Mouse (Mus musculus): ENCODE data around the gene Mtfmt.

- no peak for TF ChIP-seq POLR2A (IDR thresholded peaks at IDR 0.05; ENCODE audit: low read depth, low read length)
- TF ChIP-seq CTCF (IDR thresholded peaks at IDR 0.05; ENCODE audit: extremely low read depth, insufficient read length, insufficient replicate concordance, low read depth, low read length) = no peak
These were observed 9.1 kb downstream of the Mtfmt start for GRCm38 (mm10) chr9:65444692-65445091.

Measured in small intestine, adult 2 months (tissue).